Mouse (Mus musculus): ENCODE results near the gene Otol1. TPM values are rescaled to one million over a fixed set of nuclear protein-coding genes. Genes with fewer than 3 reads are reported as not detected.

Gene Otol1
- not detected in 2 replicates for polyA plus RNA-seq (2012; rRNA removed)

GRCm38 (mm10) chr3:70007313-70007712 lies at the start of gene Otol1:
TSS of gene Otol1 (plus strand) at chr3:70007613.
- TF ChIP-seq CTCF (IDR thresholded peaks at IDR 0.05; ENCODE audit: extremely low read depth, insufficient read depth, insufficient read length, insufficient replicate concordance) (no peak), POLR2A (IDR thresholded peaks at IDR 0.05; ENCODE audit: low read depth, low read length) (no peak)
- Histone ChIP-seq H3K27ac (ENCODE audit: insufficient read depth, low read length) (no peak within 1 kb of the TSS), H3K36me3 (ENCODE audit: control insufficient read depth, insufficient read depth, low read length) (no peaks in the 10 kb centered on the region), H3K27me3 (ENCODE audit: control insufficient read depth, insufficient read depth, low read length) (no peaks in the 10 kb centered on the region), H3K4me3 (ENCODE audit: extremely low read depth, insufficient read depth, insufficient read length) (no peak within 1 kb of the TSS), H3K4me1 (ENCODE audit: control insufficient read depth, insufficient read depth, insufficient read length) (no peaks in the 10 kb centered on the region)
- DNase-seq (ENCODE audit: low read depth in 1 of 2, low spot score in 2 of 2), result no peak
- WGBS, result 80% methylated on average over 4 of the region's 4 CpGs

GRCm38 (mm10) chr3:69962187-69962586 lies 45.2 kb upstream of the Otol1 start:
- Histone ChIP-seq H3K4me3 (ENCODE audit: extremely low read depth, insufficient read depth, insufficient read length) (no peak overlapping the region), H3K27me3 (ENCODE audit: control insufficient read depth, insufficient read depth, low read length) (no peaks in the 10 kb centered on the region), H3K36me3 (ENCODE audit: control insufficient read depth, insufficient read depth, low read length) (no peaks in the 10 kb centered on the region), H3K4me1 (ENCODE audit: control insufficient read depth, insufficient read depth, insufficient read length) (no peaks in the 10 kb centered on the region), H3K27ac (ENCODE audit: insufficient read depth, low read length) (no peak overlapping the region)
- DNase-seq (ENCODE audit: low read depth in 1 of 2, low spot score in 2 of 2), result peak in 1 of 2 experiments; percentile 26
- WGBS, result 55% methylated on average over 5 of the region's 5 CpGs
- TF ChIP-seq CTCF (IDR thresholded peaks at IDR 0.05; ENCODE audit: extremely low read depth, insufficient read depth, insufficient read length, insufficient replicate concordance), result peak; percentile 13; the same call in 1 of the 2 replicates
- TF ChIP-seq POLR2A (IDR thresholded peaks at IDR 0.05; ENCODE audit: low read depth, low read length), result no peak

GRCm38 (mm10) chr3:69971482-69972097 lies 35.8 kb upstream of the Otol1 start:
- Histone ChIP-seq H3K4me3 (ENCODE audit: extremely low read depth, insufficient read depth, insufficient read length) (no peak overlapping the region), H3K27ac (ENCODE audit: insufficient read depth, low read length) (no peak overlapping the region), H3K27me3 (ENCODE audit: control insufficient read depth, insufficient read depth, low read length) (no peaks in the 10 kb centered on the region), H3K4me1 (ENCODE audit: control insufficient read depth, insufficient read depth, insufficient read length) (no peaks in the 10 kb centered on the region), H3K36me3 (ENCODE audit: control insufficient read depth, insufficient read depth, low read length) (no peaks in the 10 kb centered on the region)
- 82% methylated on average over 6 of the region's 6 CpGs for WGBS
- TF ChIP-seq POLR2A (IDR thresholded peaks at IDR 0.05; ENCODE audit: low read depth, low read length) (no peak), CTCF (IDR thresholded peaks at IDR 0.05; ENCODE audit: extremely low read depth, insufficient read depth, insufficient read length, insufficient replicate concordance) (no peak)
- DNase-seq (ENCODE audit: low read depth in 1 of 2, low spot score in 2 of 2), result no peak

GRCm38 (mm10) chr3:69978092-69978491 lies 29.3 kb upstream of the Otol1 start:
- TF ChIP-seq POLR2A (IDR thresholded peaks at IDR 0.05; ENCODE audit: low read depth, low read length) (no peak), CTCF (IDR thresholded peaks at IDR 0.05; ENCODE audit: extremely low read depth, insufficient read depth, insufficient read length, insufficient replicate concordance) (no peak)
- Histone ChIP-seq H3K27ac (ENCODE audit: insufficient read depth, low read length) (no peak overlapping the region), H3K27me3 (ENCODE audit: control insufficient read depth, insufficient read depth, low read length) (no peaks in the 10 kb centered on the region), H3K36me3 (ENCODE audit: control insufficient read depth, insufficient read depth, low read length) (no peaks in the 10 kb centered on the region), H3K4me1 (ENCODE audit: control insufficient read depth, insufficient read depth, insufficient read length) (no peaks in the 10 kb centered on the region), H3K4me3 (ENCODE audit: extremely low read depth, insufficient read depth, insufficient read length) (no peak overlapping the region)
- DNase-seq (ENCODE audit: low read depth in 1 of 2, low spot score in 2 of 2), result no peak

- TF ChIP-seq CTCF (IDR thresholded peaks at IDR 0.05; ENCODE audit: extremely low read depth, insufficient read depth, insufficient read length, insufficient replicate concordance) (no peak), POLR2A (IDR thresholded peaks at IDR 0.05; ENCODE audit: low read depth, low read length) (no peak)
- Histone ChIP-seq H3K27me3 (ENCODE audit: control insufficient read depth, insufficient read depth, low read length) (no peaks in the 10 kb centered on the region), H3K4me3 (ENCODE audit: extremely low read depth, insufficient read depth, insufficient read length) (no peak overlapping the region), H3K4me1 (ENCODE audit: control insufficient read depth, insufficient read depth, insufficient read length) (no peaks in the 10 kb centered on the region), H3K27ac (ENCODE audit: insufficient read depth, low read length) (no peak overlapping the region), H3K36me3 (ENCODE audit: control insufficient read depth, insufficient read depth, low read length) (no peaks in the 10 kb centered on the region)
- WGBS, result 64% methylated on average over 4 of the region's 4 CpGs
- no peak for DNase-seq (ENCODE audit: low read depth in 1 of 2, low spot score in 2 of 2)
These were observed 13.6 kb upstream of the Otol1 start for GRCm38 (mm10) chr3:69993806-69994205.

- Histone ChIP-seq H3K27me3 (ENCODE audit: control insufficient read depth, insufficient read depth, low read length) (no peaks in the 10 kb centered on the region), H3K4me3 (ENCODE audit: extremely low read depth, insufficient read depth, insufficient read length) (no peak overlapping the region), H3K27ac (ENCODE audit: insufficient read depth, low read length) (no peak overlapping the region), H3K4me1 (ENCODE audit: control insufficient read depth, insufficient read depth, insufficient read length) (no peaks in the 10 kb centered on the region), H3K36me3 (ENCODE audit: control insufficient read depth, insufficient read depth, low read length) (no peaks in the 10 kb centered on the region)
- 86% methylated on average over 9 of the region's 9 CpGs for WGBS
- no peak for TF ChIP-seq CTCF (IDR thresholded peaks at IDR 0.05; ENCODE audit: extremely low read depth, insufficient read depth, insufficient read length, insufficient replicate concordance)
- TF ChIP-seq POLR2A (IDR thresholded peaks at IDR 0.05; ENCODE audit: low read depth, low read length), result no peak
- no peak for DNase-seq (ENCODE audit: low read depth in 1 of 2, low spot score in 2 of 2)
These were observed 5.9 kb upstream of the Otol1 start for GRCm38 (mm10) chr3:70001540-70001939.

GRCm38 (mm10) chr3:70003126-70003764 lies 4.2 kb upstream of the Otol1 start:
- no peak for DNase-seq (ENCODE audit: low read depth in 1 of 2, low spot score in 2 of 2)
- H3K27ac ChIP-seq (ENCODE audit: insufficient read depth, low read length), result no peak overlapping the region
- H3K4me3 ChIP-seq (ENCODE audit: extremely low read depth, insufficient read depth, insufficient read length), result no peak overlapping the region
- H3K36me3 ChIP-seq (ENCODE audit: control insufficient read depth, insufficient read depth, low read length), result no peaks in the 10 kb centered on the region
- H3K27me3 ChIP-seq (ENCODE audit: control insufficient read depth, insufficient read depth, low read length), result no peaks in the 10 kb centered on the region
- TF ChIP-seq CTCF (IDR thresholded peaks at IDR 0.05; ENCODE audit: extremely low read depth, insufficient read depth, insufficient read length, insufficient replicate concordance), result no peak
- TF ChIP-seq POLR2A (IDR thresholded peaks at IDR 0.05; ENCODE audit: low read depth, low read length), result no peak
- 84% methylated on average over 17 of the region's 17 CpGs for whole genome bisulfite sequencing
- no peaks in the 10 kb centered on the region for H3K4me1 ChIP-seq (ENCODE audit: control insufficient read depth, insufficient read depth, insufficient read length)

All from spleen, adult 2 months (tissue).